Mouse (Mus musculus): ENCODE measurements at regions not wholly inside any gene's neighbourhood (a gene's known extent, or its start where the extent isn't known, plus 50 kb on each side); places are given as distances from the start of the nearest gene placed in this dataset.

DNA sequence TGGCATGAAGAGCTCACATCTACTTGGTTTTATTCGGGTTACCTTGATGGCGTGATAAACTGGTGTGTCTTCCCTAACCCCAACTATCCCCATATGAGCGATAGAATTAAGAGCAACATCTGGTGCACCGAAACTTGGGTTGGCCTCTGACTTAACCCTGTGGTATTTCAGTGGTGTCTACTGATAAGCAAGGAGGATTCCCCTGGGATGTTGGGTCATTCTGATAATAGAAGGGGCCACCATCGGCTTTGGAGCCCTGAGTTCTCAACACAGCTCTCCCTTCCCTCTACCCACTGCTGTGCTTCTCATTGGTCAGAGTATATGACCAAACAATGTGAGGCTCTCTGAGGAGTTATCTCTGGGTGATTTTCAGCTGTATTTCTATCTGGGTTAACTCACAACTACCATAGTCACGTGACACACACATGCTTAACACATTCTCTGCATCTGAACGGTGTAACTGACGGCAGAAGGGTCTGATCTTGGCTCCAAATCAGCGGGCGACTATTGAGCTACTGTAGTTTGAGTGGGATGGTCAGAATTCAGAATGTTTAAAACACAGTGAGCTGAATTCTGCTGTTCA lies 212.8 kb upstream of the Prox1 start:
- 87% methylated on average over 10 of the region's 10 CpGs for WGBS
- Histone ChIP-seq H3K4me1 (peaks cover 31% of the 10 kb centered on the region), H3K4me3 (no peak overlapping the region), H3K9me3 (no peaks in the 10 kb centered on the region), H3K27me3 (ENCODE audit: poor library complexity, severe bottlenecking) (peaks cover 86% of the 10 kb centered on the region), H3K36me3 (replicated peaks) (no peaks in the 10 kb centered on the region), H3K27ac (no peak overlapping the region)
- DNase-seq (ENCODE audit: extremely low spot score, low spot score): no peak

DNA sequence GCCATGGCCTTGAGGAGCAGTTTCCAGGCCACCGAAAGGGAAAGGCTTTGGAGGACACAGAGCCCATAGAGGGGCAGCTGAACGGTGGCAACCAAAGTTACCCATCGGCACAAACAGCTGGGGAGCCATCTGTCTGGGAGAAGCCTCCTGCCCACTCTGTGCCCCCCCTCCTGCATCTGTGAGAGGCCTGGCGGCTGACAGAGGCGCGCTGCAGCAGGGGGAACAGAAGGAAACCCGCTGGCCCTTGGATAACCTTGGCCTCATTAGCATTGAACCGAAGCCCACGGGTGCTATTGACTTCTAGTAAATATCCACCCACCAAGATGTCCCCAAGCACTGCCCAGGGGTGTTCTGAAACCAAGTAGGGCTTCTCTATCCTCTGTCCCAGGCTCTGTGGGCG lies 209.6 kb upstream of the Prox1 start:
- H3K27me3 ChIP-seq (ENCODE audit: poor library complexity, severe bottlenecking): peaks cover 54% of the 10 kb centered on the region
- H3K27ac ChIP-seq: no peak overlapping the region
- no peak for DNase-seq (ENCODE audit: extremely low spot score, low spot score)
- H3K4me3 ChIP-seq: no peak overlapping the region
- H3K36me3 ChIP-seq (replicated peaks): no peaks in the 10 kb centered on the region
- WGBS: 75% methylated on average over 10 of the region's 10 CpGs
- no peaks in the 10 kb centered on the region for H3K9me3 ChIP-seq
- peaks cover 41% of the 10 kb centered on the region for H3K4me1 ChIP-seq

DNA sequence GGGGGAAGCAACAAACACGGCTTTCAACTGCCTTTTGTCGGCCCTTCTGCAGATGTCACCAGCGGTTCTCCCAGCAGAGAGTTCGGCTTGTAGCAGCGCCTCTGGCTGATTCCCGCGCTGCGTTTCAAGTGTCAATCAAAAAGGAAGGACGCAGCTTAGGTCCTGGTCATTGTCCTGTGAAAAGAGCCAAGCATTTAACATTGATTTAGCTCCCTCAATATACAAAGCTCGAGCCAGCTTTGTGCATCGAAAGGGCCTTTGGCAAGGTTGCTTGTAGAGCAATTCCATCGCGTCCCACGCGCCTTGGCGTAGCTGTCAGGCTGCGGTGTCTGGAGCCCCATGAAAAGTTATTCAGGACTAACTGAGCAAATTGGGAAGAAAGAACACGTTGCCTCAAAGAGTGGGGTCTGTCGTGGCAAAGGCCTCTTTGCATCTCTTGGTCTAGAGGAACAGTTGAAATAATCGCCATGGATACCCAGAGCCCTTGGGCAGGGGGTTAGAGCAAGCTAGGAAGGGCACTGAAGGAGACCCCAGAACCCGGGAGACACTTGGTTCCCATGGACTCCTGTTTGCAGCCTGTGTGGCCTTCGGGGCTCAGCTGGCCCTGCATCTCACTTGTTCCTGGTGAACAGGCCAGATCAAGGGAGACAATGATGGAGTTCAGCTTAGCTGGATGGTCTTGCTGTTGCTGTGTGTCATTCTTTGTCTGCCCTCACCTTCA lies 204.8 kb upstream of the Prox1 start:
- H3K27ac ChIP-seq: peak overlapping the region; percentile 53
- 53% methylated on average over 22 of the region's 22 CpGs for WGBS
- no peak overlapping the region for H3K4me3 ChIP-seq
- H3K9me3 ChIP-seq: no peaks in the 10 kb centered on the region
- H3K36me3 ChIP-seq (replicated peaks): no peaks in the 10 kb centered on the region
- peaks cover 30% of the 10 kb centered on the region for H3K4me1 ChIP-seq
- H3K27me3 ChIP-seq (ENCODE audit: poor library complexity, severe bottlenecking): peaks cover 15% of the 10 kb centered on the region
- peak; percentile 32 for DNase-seq (ENCODE audit: extremely low spot score, low spot score)

DNA sequence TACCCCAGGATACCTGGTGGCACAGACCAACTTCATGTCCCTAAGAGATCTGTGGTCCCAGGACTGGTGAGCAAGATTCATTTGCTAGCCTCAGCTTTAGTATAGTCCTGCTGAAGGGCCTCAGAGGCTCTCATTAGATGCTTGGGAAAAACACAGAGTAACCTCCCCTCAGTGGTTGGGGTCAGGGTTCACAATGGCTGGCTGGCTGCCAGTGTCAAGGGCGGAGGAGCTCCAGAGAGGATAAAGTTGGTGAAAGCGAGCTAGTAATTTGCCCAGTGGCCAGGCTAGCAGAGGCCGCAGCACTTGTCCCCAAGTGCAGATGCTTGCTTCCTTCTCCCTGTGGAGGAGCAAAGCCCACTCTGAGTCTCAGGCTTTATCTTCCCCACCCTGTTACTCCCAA lies 203.8 kb upstream of the Prox1 start:
- 51% methylated on average over 3 of the region's 3 CpGs for WGBS
- H3K9me3 ChIP-seq: no peaks in the 10 kb centered on the region
- H3K27ac ChIP-seq: peak overlapping the region; percentile 40; the same call in 1 of the 2 replicates
- H3K4me1 ChIP-seq: peaks cover 24% of the 10 kb centered on the region
- peak; percentile 20 for DNase-seq (ENCODE audit: extremely low spot score, low spot score)
- no peaks in the 10 kb centered on the region for H3K36me3 ChIP-seq (replicated peaks)
- H3K4me3 ChIP-seq: no peak overlapping the region
- peaks cover 9% of the 10 kb centered on the region; the same call in 1 of the 2 replicates for H3K27me3 ChIP-seq (ENCODE audit: poor library complexity, severe bottlenecking)

DNA sequence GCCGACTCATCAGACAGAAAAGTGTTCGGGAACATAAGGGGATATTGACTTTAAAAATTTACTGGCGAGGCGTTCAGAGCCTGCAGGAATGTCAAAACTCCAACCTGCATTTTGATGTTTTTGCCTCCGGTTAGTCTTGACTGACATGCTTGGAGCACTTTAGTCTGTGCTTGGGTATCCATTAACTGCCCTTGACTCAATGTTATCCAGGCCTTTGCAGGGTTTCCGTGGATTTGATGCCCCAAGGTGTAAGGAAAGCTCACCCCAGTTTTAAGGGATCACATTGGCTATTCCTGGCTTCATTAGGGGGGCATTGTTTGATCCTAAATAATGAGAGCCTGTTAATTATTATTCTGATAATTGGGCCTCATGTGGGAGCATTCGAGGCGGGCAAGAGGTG lies 196.1 kb upstream of the Prox1 start:
- no peaks in the 10 kb centered on the region for H3K9me3 ChIP-seq
- peaks cover 11% of the 10 kb centered on the region for H3K4me1 ChIP-seq
- H3K27ac ChIP-seq: no peak overlapping the region
- H3K27me3 ChIP-seq (ENCODE audit: poor library complexity, severe bottlenecking): peaks cover 7% of the 10 kb centered on the region
- no peak overlapping the region for H3K4me3 ChIP-seq
- 78% methylated on average over 8 of the region's 8 CpGs for WGBS
- DNase-seq (ENCODE audit: extremely low spot score, low spot score): no peak
- H3K36me3 ChIP-seq (replicated peaks): no peaks in the 10 kb centered on the region

DNA sequence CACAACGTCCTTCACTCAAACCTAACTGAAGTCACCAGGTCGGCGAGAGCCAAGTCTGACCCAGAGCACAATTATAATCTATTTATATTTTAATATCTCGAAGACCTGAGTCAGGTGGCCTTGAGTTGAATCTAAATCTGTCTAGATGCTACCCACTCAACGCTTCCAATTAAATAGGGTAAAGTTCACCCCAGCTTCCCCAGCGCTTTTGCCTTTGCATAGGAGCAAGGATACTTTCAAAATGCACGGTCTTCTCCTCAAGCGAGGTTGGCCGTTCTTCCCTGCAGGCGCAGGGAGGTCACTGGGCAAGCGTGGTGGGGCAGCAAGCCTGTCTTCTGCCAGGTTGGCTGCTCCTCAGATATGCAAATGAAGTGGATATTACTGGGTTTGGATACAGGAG lies 194.6 kb upstream of the Prox1 start:
- no peak overlapping the region for H3K27ac ChIP-seq
- no peaks in the 10 kb centered on the region for H3K9me3 ChIP-seq
- no peaks in the 10 kb centered on the region for H3K36me3 ChIP-seq (replicated peaks)
- WGBS: 93% methylated on average over 11 of the region's 11 CpGs
- no peak overlapping the region for H3K4me3 ChIP-seq
- no peak for DNase-seq (ENCODE audit: extremely low spot score, low spot score)
- peaks cover 11% of the 10 kb centered on the region for H3K4me1 ChIP-seq
- no peaks in the 10 kb centered on the region; the same call in none of the 2 replicates for H3K27me3 ChIP-seq (ENCODE audit: poor library complexity, severe bottlenecking)

DNA sequence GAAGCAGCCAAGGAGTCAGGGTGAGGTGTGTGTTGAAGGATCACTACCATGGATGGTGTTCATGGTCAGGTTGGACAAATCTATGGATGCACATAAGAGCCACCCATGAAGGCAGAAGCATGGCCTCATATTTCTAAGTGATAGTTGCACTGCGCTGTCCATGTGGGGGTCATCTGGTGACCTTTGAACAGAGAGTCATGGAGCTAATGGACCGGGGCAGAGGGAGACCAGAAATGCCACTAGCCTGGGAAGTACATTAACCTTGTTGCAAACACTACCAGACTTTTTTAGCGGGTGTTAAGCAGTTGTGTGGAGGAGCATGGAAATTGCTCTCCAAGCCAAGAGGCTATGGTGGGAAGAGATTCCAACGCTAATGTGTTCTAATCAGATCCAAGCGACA lies 190.1 kb upstream of the Prox1 start:
- Histone ChIP-seq H3K27me3 (ENCODE audit: poor library complexity, severe bottlenecking) (no peaks in the 10 kb centered on the region), H3K36me3 (replicated peaks) (no peaks in the 10 kb centered on the region), H3K27ac (no peak overlapping the region), H3K4me1 (no peaks in the 10 kb centered on the region), H3K4me3 (no peak overlapping the region), H3K9me3 (no peaks in the 10 kb centered on the region)
- no peak for DNase-seq (ENCODE audit: extremely low spot score, low spot score)
- WGBS: 90% methylated on average over 5 of the region's 5 CpGs

DNA sequence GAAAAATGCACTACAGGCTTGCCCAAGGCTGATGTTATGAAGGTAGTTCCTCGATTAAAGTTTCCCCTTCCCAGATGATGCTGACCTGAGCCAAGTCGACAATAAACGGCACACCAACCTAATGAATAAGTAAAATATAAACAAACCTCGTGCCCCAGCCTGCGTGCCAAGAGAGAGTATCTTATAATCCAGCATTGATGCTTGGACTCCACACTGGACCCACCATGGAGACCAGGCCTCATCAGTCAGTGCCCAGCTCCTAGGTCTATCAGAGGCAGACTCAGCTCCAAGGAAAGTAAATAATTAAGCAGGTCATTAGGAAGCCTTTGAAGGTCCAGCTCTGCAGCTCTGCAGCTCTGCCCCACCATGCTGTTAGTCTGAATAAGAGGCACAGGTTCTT lies 187.3 kb upstream of the Prox1 start:
- Histone ChIP-seq H3K4me3 (no peak overlapping the region), H3K27me3 (ENCODE audit: poor library complexity, severe bottlenecking) (no peaks in the 10 kb centered on the region), H3K4me1 (no peaks in the 10 kb centered on the region), H3K9me3 (no peaks in the 10 kb centered on the region), H3K36me3 (replicated peaks) (no peaks in the 10 kb centered on the region), H3K27ac (no peak overlapping the region)
- 85% methylated on average over 5 of the region's 5 CpGs for WGBS
- DNase-seq (ENCODE audit: extremely low spot score, low spot score): no peak

DNA sequence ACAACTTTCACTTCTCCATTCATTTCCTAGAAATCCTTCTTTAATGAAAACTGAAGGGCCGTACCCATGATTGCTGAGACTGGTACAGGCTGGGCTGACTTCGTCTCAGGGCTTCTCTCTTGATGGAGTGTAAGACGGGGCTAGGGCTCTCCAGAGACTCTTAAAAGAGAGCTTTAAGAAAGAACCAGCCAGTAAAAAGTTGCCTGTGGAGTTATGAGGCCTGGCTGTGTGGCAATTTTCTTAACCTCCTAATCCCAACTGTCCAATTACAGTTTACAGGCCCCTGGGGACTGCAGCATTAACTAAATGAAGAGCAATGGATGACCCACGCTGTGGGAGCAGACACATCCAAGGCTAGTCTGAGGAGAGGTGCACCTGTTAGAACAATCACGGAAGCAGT lies 177.1 kb upstream of the Prox1 start:
- Histone ChIP-seq H3K4me1 (peaks cover 9% of the 10 kb centered on the region), H3K4me3 (no peak overlapping the region), H3K36me3 (replicated peaks) (no peaks in the 10 kb centered on the region), H3K27me3 (ENCODE audit: poor library complexity, severe bottlenecking) (peaks cover 61% of the 10 kb centered on the region), H3K9me3 (no peaks in the 10 kb centered on the region), H3K27ac (no peak overlapping the region)
- no peak for DNase-seq (ENCODE audit: extremely low spot score, low spot score)
- WGBS: 78% methylated on average over 5 of the region's 5 CpGs

DNA sequence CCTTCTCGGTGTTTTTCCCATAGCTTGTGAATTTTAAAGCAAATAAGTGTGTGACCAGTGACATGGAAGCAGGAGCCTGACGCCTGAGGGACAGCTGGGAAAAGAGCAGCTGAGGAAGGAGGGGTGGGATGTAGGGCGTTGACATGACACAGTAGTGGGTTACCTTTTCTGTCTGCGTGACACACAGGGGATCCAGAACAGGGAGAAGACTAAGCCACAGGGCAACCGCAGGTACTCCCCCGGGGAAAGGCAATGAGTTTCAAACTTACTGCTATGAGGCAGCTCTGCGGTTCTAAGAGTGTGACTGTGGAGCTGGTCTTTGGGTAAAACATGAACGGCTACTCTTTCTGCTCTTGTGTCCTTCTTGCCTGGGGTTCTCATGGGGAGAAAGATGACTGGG lies 170.2 kb upstream of the Prox1 start:
- no peak overlapping the region for H3K4me3 ChIP-seq
- WGBS: 90% methylated on average over 8 of the region's 8 CpGs
- H3K36me3 ChIP-seq (replicated peaks): no peaks in the 10 kb centered on the region
- DNase-seq (ENCODE audit: extremely low spot score, low spot score): no peak
- no peak overlapping the region for H3K27ac ChIP-seq
- no peaks in the 10 kb centered on the region for H3K9me3 ChIP-seq
- H3K4me1 ChIP-seq: peaks cover 9% of the 10 kb centered on the region
- H3K27me3 ChIP-seq (ENCODE audit: poor library complexity, severe bottlenecking): peaks cover 66% of the 10 kb centered on the region

DNA sequence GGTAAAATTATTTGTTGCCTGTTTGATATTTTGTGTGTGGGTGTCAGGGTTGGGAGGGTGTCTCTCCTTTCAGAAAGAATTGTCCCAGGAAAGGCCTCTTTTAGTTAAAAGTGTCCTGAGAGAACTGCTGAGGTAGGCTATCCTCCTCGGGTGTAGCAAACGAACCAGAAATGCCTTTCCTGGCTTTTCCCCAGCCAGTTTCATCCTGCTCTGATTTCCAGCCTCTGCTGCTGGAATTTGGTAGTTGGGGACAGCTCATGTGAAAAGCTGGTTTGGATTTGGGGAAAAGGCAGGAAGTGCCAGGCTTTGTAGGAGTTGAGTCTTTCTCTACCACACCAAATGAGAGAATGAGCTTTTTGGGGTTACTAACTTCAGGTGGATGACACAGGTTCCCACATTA lies 164.0 kb upstream of the Prox1 start:
- 61% methylated on average over 2 of the region's 2 CpGs for WGBS
- peaks cover 12% of the 10 kb centered on the region for H3K4me1 ChIP-seq
- H3K27ac ChIP-seq: no peak overlapping the region

DNA sequence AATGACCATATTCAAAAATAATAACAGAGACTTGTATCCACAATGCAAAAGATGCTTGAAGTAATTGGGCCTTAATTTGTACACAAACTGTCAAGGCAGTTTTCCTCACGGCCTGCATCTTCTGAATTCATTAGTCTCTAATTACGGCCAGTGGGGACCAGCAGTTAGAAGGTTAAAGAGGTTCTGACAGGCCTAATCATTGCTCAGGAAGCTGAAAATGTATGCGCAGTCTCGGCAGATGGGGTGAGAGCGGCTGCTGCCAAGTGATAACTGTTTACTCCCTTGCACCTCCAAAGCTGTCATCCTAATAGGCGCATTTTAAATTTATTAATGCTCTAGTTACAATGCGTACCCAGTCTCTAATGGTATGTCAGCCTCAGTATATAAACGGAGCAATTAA lies 163.5 kb upstream of the Prox1 start:
- H3K4me3 ChIP-seq: no peak overlapping the region
- H3K27me3 ChIP-seq (ENCODE audit: poor library complexity, severe bottlenecking): peaks cover 26% of the 10 kb centered on the region; the same call in 1 of the 2 replicates
- no peak overlapping the region for H3K27ac ChIP-seq
- peaks cover 12% of the 10 kb centered on the region for H3K4me1 ChIP-seq
- WGBS: 65% methylated on average over 8 of the region's 8 CpGs
- DNase-seq (ENCODE audit: extremely low spot score, low spot score): no peak
- H3K9me3 ChIP-seq: no peaks in the 10 kb centered on the region
- no peaks in the 10 kb centered on the region for H3K36me3 ChIP-seq (replicated peaks)

More for the DNA sequence above, 164.0 kb upstream of the Prox1 start:
- no peak for DNase-seq (ENCODE audit: extremely low spot score, low spot score)
- peaks cover 30% of the 10 kb centered on the region; the same call in 1 of the 2 replicates for H3K27me3 ChIP-seq (ENCODE audit: poor library complexity, severe bottlenecking)
- no peaks in the 10 kb centered on the region for H3K9me3 ChIP-seq
- no peak overlapping the region for H3K4me3 ChIP-seq
- H3K36me3 ChIP-seq (replicated peaks): no peaks in the 10 kb centered on the region

DNA sequence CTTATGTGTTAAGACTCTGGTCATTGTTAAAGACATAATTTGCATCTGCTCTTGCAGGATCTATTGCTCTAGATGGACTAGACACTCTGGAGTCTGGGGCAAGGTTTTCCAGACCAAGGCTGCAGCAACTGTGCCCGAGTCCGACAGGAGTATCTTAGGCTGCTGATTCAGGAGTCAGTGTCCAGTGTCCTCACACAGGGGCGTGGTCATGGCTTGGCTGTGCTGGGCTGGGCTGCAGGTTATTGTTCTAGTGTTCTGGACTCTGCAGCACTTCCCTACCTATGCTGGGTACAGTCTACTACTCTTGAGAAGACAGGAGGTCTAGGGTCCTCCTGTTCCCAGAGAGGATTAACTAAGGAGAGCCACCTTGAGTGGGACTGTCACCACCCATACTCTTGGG lies 161.5 kb upstream of the Prox1 start:
- Histone ChIP-seq H3K36me3 (replicated peaks) (no peaks in the 10 kb centered on the region), H3K4me3 (no peak overlapping the region), H3K9me3 (no peaks in the 10 kb centered on the region), H3K27me3 (ENCODE audit: poor library complexity, severe bottlenecking) (peaks cover 26% of the 10 kb centered on the region; the same call in 1 of the 2 replicates), H3K4me1 (peaks cover 12% of the 10 kb centered on the region), H3K27ac (no peak overlapping the region)
- no peak for DNase-seq (ENCODE audit: extremely low spot score, low spot score)
- 72% methylated on average over 3 of the region's 3 CpGs for WGBS

All from forebrain, embryonic 10.5 days (tissue).